ENCODE assay signal across 12 mouse cellular contexts in the genomic region with DNA sequence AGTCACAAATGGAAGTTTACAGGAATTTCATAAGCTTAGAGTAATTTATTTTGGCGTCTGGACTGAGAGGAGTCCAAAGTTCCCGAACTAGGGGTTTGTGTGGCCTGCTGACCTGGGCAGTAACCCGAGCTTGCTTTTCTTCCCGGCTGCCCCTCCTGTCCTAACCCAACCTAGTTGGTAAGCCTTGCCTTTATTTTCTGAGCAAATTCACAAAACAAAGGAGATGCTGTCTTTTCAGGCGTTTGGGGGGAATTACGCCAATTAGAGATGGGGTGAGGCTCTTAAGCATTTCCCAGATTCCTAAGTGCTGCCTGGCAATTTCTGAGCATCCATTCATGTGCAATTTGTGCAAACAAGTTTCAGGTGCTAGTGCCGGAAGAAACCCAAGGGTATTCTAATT. TPM values are rescaled to one million over a fixed set of nuclear protein-coding genes. Genes with fewer than 3 reads are reported as not detected.
DNase-seq lines count a peak whose midpoint lies in the region; ATAC-seq lines count a peak whose summit lies in the region.
"Had no signal": no experiment of that assay in that cellular context is flagged by ENCODE, and none has a peak within 500 bp of the region (broad histone marks: within the 10 kb centered on the region; RNA-seq: fewer than 3 reads in every experiment).

No protein-coding gene starts in this region.

- H3K36me3 ChIP-seq in lung, embryonic 16.5 days (ENCODE audit: control insufficient read depth, insufficient read depth, low read length) = no peaks in the 10 kb centered on the region
- H3K36me3 ChIP-seq in forebrain, embryonic 13.5 days (ENCODE audit: poor library complexity, severe bottlenecking) = no peaks in the 10 kb centered on the region
- no peaks in the 10 kb centered on the region for H3K36me3 ChIP-seq in midbrain, embryonic 16.5 days (ENCODE audit: control insufficient read depth, insufficient read depth, low read length)
- H3K36me3 ChIP-seq: G1E; hindbrain, embryonic 15.5 days had no signal

- H3K9me3 ChIP-seq in lung, embryonic 16.5 days (ENCODE audit: control insufficient read depth, low read length) = no peaks in the 10 kb centered on the region
- H3K9me3 ChIP-seq in forebrain, embryonic 13.5 days (replicated peaks) = no peaks in the 10 kb centered on the region
- H3K9me3 ChIP-seq in midbrain, embryonic 16.5 days (replicated peaks; ENCODE audit: control insufficient read depth, low read length, poor library complexity, severe bottlenecking) = no peaks in the 10 kb centered on the region
- H3K9me3 ChIP-seq: G1E; hindbrain, embryonic 15.5 days had no signal

- peak overlapping the region; percentile 58 for H3K27ac ChIP-seq in lung, embryonic 16.5 days (ENCODE audit: low read length)
- H3K27ac ChIP-seq in forebrain, embryonic 13.5 days = 0 out of 2 replicates have a peak overlapping the region, but pooled peaks have one; percentile 44
- H3K27ac ChIP-seq in midbrain, embryonic 16.5 days (ENCODE audit: low read length) = no peak overlapping the region
- H3K27ac ChIP-seq: hindbrain, embryonic 15.5 days had no signal

- no peak overlapping the region for H3K4me2 ChIP-seq in lung, embryonic 16.5 days (ENCODE audit: low read depth, low read length)
- no peak overlapping the region for H3K4me2 ChIP-seq in forebrain, embryonic 13.5 days
- H3K4me2 ChIP-seq in midbrain, embryonic 16.5 days (ENCODE audit: low read length) = no peak overlapping the region
- H3K4me2 ChIP-seq: hindbrain, embryonic 15.5 days had no signal

- no peak overlapping the region for H3K9ac ChIP-seq in lung, embryonic 16.5 days (ENCODE audit: low read length)
- H3K9ac ChIP-seq in forebrain, embryonic 13.5 days = no peak overlapping the region
- H3K9ac ChIP-seq in midbrain, embryonic 16.5 days (ENCODE audit: low read depth, low read length) = no peak overlapping the region
- H3K9ac ChIP-seq: hindbrain, embryonic 15.5 days had no signal

- H3K4me3 ChIP-seq in lung, embryonic 16.5 days (ENCODE audit: low read length) = no peak overlapping the region
- no peak overlapping the region for H3K4me3 ChIP-seq in forebrain, embryonic 13.5 days
- no peak overlapping the region for H3K4me3 ChIP-seq in midbrain, embryonic 16.5 days (ENCODE audit: low read depth, low read length)
- H3K4me3 ChIP-seq: hindbrain, embryonic 15.5 days had no signal

- DNase-seq in lung, adult 18-20 months = no peak
- DNase-seq in embryo, embryonic 10 days (ENCODE audit: low spot score) = peak; percentile 27
- peak; percentile 53 for DNase-seq in retina, postnatal 1 day
- no peak for DNase-seq in layer of hippocampus, adult 11-12 months (ENCODE audit: low spot score)
- DNase-seq: cerebellum, postnatal 25 days; kidney, postnatal 10 days; thymus, postnatal 36 days had no signal

- peaks cover 11% of the 10 kb centered on the region for H3K4me1 ChIP-seq in lung, embryonic 16.5 days (replicated peaks; ENCODE audit: control insufficient read depth, insufficient read depth, low read length)
- H3K4me1 ChIP-seq in forebrain, embryonic 13.5 days = peaks cover 15% of the 10 kb centered on the region
- H3K4me1 ChIP-seq in midbrain, embryonic 16.5 days (ENCODE audit: control insufficient read depth, insufficient read depth, low read length) = no peaks in the 10 kb centered on the region
- H3K4me1 ChIP-seq: hindbrain, embryonic 15.5 days had no signal

- ATAC-seq in lung, embryonic 16.5 days (ENCODE audit: low read depth) = no peak
- peak; percentile 48; the same call in 1 of the 2 replicates for ATAC-seq in forebrain, embryonic 13.5 days
- no peak for ATAC-seq in midbrain, embryonic 16.5 days

- no peaks in the 10 kb centered on the region for H3K27me3 ChIP-seq in lung, embryonic 16.5 days (ENCODE audit: control insufficient read depth, insufficient read depth, low read depth, low read length)
- no peaks in the 10 kb centered on the region for H3K27me3 ChIP-seq in forebrain, embryonic 13.5 days
- no peaks in the 10 kb centered on the region for H3K27me3 ChIP-seq in midbrain, embryonic 16.5 days (ENCODE audit: control insufficient read depth, insufficient read depth, low read depth, low read length)
- H3K27me3 ChIP-seq: hindbrain, embryonic 15.5 days had no signal

- 40% methylated on average over 7 of the region's 7 CpGs for WGBS in lung, embryonic 16.5 days
- 5% methylated on average over 7 of the region's 7 CpGs for WGBS in forebrain, embryonic 13.5 days
- 20% methylated on average over 7 of the region's 7 CpGs for WGBS in midbrain, embryonic 16.5 days

RNA-seq across cellular contexts. Expression of a gene that starts 55.9 kb away (rescaled TPM):
- 10.7 and 11.4 TPM in 2 replicates for polyA plus RNA-seq in lung, embryonic 16.5 days (2015; fragmentation: Nextera tagmentation; extraction: Ambion mirVana)
- 1.4 and 1.7 TPM in 2 replicates for polyA plus RNA-seq in forebrain, embryonic 13.5 days (2015; fragmentation: Nextera tagmentation; extraction: Ambion mirVana)
- 0.45 and 0.73 TPM in 2 replicates for polyA plus RNA-seq in midbrain, embryonic 16.5 days (2015; fragmentation: Nextera tagmentation; extraction: Ambion mirVana)
- polyA plus RNA-seq: G1E had no signal

Comparison
In these comparisons a context has a peak if more than half of its experiments do, and no peak if none do; other contexts are left out.
1. DNase-seq: peak in embryo, embryonic 10 days (single experiment) and retina, postnatal 1 day (single experiment); none in lung, adult 18-20 months (0 of 2) and layer of hippocampus, adult 11-12 months (single experiment).